Mouse (Mus musculus): Measurements from ENCODE around the gene Syn3.
A peak's percentile ranks its signal among the peaks of the same experiment; 100 is the strongest.

GRCm38 (mm10) chr10:86139061-86139681 lies 359.5 kb downstream of the Syn3 start:
- TF ChIP-seq POLR2A (IDR thresholded peaks at IDR 0.05; ENCODE audit: low read depth, low read length) (peak; percentile 20), CTCF (conservative IDR thresholded peaks at IDR 0.05; ENCODE audit: insufficient read depth, insufficient read length, low read depth, low read length) (no peak)
